Mouse (Mus musculus) induced T-regulatory cell, adult 2 months (primary cell): ENCODE measurements around the gene Ccdc27.

Experiments
- DNase-seq: peaks from one replicate; pipeline ENCODE4 v3.0.0-alpha.2; 2012; ENCODE audit warnings: low read depth

Gene Ccdc27

GRCm38 (mm10) chr4:154025641-154026440, 16.6 kb downstream of the Ccdc27 start, which contains the start of gene Smim1:
Gene Smim1 (minus strand): TSS chr4:154026230.
- peak; percentile 20 for DNase-seq

GRCm38 (mm10) chr4:154024729-154025521, 17.6 kb downstream of the Ccdc27 start:
- no peak for DNase-seq

GRCm38 (mm10) chr4:154023754-154024601, 18.5 kb downstream of the Ccdc27 start:
- no peak for DNase-seq

GRCm38 (mm10) chr4:154022844-154023243, 19.6 kb downstream of the Ccdc27 start:
- DNase-seq, result no peak

GRCm38 (mm10) chr4:154022407-154022806, 20.1 kb downstream of the Ccdc27 start:
- no peak for DNase-seq

- DNase-seq, result no peak
These were observed 21.0 kb downstream of the Ccdc27 start for GRCm38 (mm10) chr4:154021432-154021831.

GRCm38 (mm10) chr4:154019571-154019970, 22.9 kb downstream of the Ccdc27 start:
- peak; percentile 55 for DNase-seq

- no peak for DNase-seq
These were observed 27.0 kb downstream of the Ccdc27 start for GRCm38 (mm10) chr4:154015476-154015875.

GRCm38 (mm10) chr4:154012132-154012882, 30.2 kb downstream of the Ccdc27 start:
- DNase-seq, result peak; percentile 67

GRCm38 (mm10) chr4:154011646-154012089, 30.8 kb downstream of the Ccdc27 start, which contains the start of gene Lrrc47:
Gene Lrrc47 (plus strand): TSS chr4:154011731.
- DNase-seq, result peak; percentile 83

- DNase-seq, result peak; percentile 28
These were observed 31.4 kb downstream of the Ccdc27 start for GRCm38 (mm10) chr4:154010907-154011645.

- no peak for DNase-seq
These were observed 34.7 kb downstream of the Ccdc27 start for GRCm38 (mm10) chr4:154007759-154008158.

GRCm38 (mm10) chr4:154006264-154006663, 36.2 kb downstream of the Ccdc27 start:
- DNase-seq, result no peak

GRCm38 (mm10) chr4:154005488-154005887, 37.0 kb downstream of the Ccdc27 start:
- DNase-seq, result no peak

GRCm38 (mm10) chr4:153993505-153993904, 49.0 kb downstream of the Ccdc27 start:
- DNase-seq, result no peak

GRCm38 (mm10) chr4:153992715-153993114, 49.8 kb downstream of the Ccdc27 start:
- DNase-seq, result no peak

- DNase-seq, result no peak
These were observed 62.0 kb downstream of the Ccdc27 start for GRCm38 (mm10) chr4:153980470-153980869.

- DNase-seq, result no peak
These were observed 63.2 kb downstream of the Ccdc27 start for GRCm38 (mm10) chr4:153979243-153979642.
